Mouse (Mus musculus) embryonic fibroblast, embryonic 13.5 days (primary cell): Measurements from ENCODE around the gene Gm28308. TPM values are rescaled to one million over a fixed set of nuclear protein-coding genes. Genes with fewer than 3 reads are reported as not detected.

Experiments used
- H3K27ac ChIP-seq: 2 replicates; pipeline ENCODE4 v1.5.1; 2012; ENCODE audit warnings: low read length, control low read depth, inconsistent platforms; ENCODE audit not compliant: insufficient read depth
- H3K4me1 ChIP-seq: 2 replicates; pipeline ENCODE4 v1.6.1; 2011; ENCODE audit warnings: low read length; ENCODE audit not compliant: control insufficient read depth, insufficient read depth
- H3K4me3 ChIP-seq: 2 replicates; pipeline ENCODE4 v1.5.1; 2011; ENCODE audit warnings: mild to moderate bottlenecking, control low read depth, low read length; ENCODE audit not compliant: insufficient read depth
- CTCF ChIP-seq: IDR thresholded peaks from 2 replicates; pipeline ENCODE4 v1.5.1; 2011; ENCODE audit warnings: mild to moderate bottlenecking, control low read depth, low read length, moderate library complexity, borderline replicate concordance; ENCODE audit not compliant: insufficient read depth
- POLR2A ChIP-seq: IDR thresholded peaks from 2 replicates; pipeline ENCODE4 v1.6.1; 2011; ENCODE audit warnings: low read depth, mild to moderate bottlenecking, control low read depth, low read length, moderate library complexity
- polyA plus RNA-seq: library from polyadenylated mRNA; stranded (reverse); fragments of >200 nt; gene quantifications from 2 replicates; pipeline ENCODE4 v1.2.4, GENCODE M21; 2011; ENCODE audit warnings: low read depth; ENCODE audit not compliant: missing spikeins, insufficient read length

The Gm28308 gene
- polyA plus RNA-seq, 1 experiment, result not detected

DNA sequence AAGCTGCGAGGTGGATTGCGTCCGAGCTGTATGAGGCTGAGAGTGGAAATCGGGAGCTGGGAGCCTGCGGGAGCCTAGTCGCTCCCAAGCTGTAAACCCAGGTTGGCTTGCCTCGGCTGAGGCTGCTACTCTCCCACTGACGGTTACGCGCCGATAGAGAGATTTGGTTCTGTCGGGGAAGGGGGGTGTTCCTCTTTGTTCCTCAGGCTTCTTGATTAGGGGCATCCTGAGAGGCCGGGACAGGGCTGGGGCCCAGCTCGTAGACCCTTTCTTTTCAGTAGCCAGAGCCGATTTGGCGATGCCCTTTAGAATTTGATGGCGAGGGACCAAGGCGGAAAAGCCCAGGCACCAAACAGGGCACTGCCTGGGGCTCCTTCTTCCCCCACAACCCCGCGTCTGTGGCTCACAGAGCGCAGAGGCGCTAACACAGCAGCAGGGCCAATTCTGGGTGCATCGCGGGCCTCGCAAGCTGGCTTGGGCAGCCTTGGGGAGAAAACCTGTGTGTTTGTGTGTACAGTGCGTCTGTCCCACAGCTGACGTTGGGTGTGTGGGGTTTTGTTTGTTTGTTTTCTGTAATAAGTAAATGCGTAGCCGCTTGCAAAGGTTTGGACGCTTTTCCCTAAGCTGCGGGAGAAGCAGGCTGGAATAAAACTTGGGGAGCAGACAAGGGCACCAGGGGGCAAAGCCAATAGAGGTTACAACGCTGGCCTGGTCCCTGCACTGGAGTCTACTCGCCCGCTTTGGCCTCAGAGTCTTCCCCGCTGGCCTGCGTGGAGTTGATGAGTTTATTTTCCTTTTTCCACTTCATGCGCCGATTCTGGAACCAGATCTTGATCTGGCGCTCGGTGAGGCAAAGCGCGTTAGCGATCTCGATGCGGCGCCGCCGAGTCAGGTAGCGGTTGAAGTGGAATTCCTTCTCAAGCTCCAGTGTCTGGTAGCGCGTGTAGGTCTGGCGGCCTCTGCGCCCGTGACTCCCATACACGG is 7.2 kb downstream of the Gm28308 start:
- TF ChIP-seq POLR2A (no peak), CTCF (no peak)
- Histone ChIP-seq H3K27ac (peak overlapping the region; percentile 9), H3K4me1 (no peaks in the 10 kb centered on the region), H3K4me3 (peak overlapping the region; percentile 6; the same call in 1 of the 2 replicates)

GRCm38 (mm10) chr6:52205221-52205620 is 7.9 kb downstream of the Gm28308 start:
- Histone ChIP-seq H3K4me1 (no peaks in the 10 kb centered on the region), H3K27ac (peak overlapping the region; percentile 9; the same call in 1 of the 2 replicates), H3K4me3 (peak overlapping the region; percentile 5; the same call in 1 of the 2 replicates)
- no peak for TF ChIP-seq CTCF
- no peak for TF ChIP-seq POLR2A

GRCm38 (mm10) chr6:52204050-52204752 is 8.9 kb downstream of the Gm28308 start, which contains the start of gene Hoxa5:
Gene Hoxa5 (minus strand): TSS chr6:52204587.
- H3K4me3 ChIP-seq, result peak within 1 kb of the TSS; percentile 45
- peak within 1 kb of the TSS; percentile 9; the same call in 1 of the 2 replicates for H3K27ac ChIP-seq
- no peaks in the 10 kb centered on the region for H3K4me1 ChIP-seq
- TF ChIP-seq CTCF (peak; percentile 80), POLR2A (peak; percentile 49; the same call in 1 of the 2 replicates)

GRCm38 (mm10) chr6:52203371-52204049 is 9.6 kb downstream of the Gm28308 start:
- Histone ChIP-seq H3K4me3 (peak overlapping the region; percentile 45), H3K4me1 (no peaks in the 10 kb centered on the region), H3K27ac (no peak overlapping the region)
- TF ChIP-seq POLR2A, result no peak
- TF ChIP-seq CTCF, result no peak

- Histone ChIP-seq H3K4me1 (no peaks in the 10 kb centered on the region), H3K4me3 (peak overlapping the region; percentile 45), H3K27ac (no peak overlapping the region)
- TF ChIP-seq POLR2A (no peak), CTCF (no peak)
Observed at GRCm38 (mm10) chr6:52203121-52203370, 10.1 kb downstream of the Gm28308 start.

DNA sequence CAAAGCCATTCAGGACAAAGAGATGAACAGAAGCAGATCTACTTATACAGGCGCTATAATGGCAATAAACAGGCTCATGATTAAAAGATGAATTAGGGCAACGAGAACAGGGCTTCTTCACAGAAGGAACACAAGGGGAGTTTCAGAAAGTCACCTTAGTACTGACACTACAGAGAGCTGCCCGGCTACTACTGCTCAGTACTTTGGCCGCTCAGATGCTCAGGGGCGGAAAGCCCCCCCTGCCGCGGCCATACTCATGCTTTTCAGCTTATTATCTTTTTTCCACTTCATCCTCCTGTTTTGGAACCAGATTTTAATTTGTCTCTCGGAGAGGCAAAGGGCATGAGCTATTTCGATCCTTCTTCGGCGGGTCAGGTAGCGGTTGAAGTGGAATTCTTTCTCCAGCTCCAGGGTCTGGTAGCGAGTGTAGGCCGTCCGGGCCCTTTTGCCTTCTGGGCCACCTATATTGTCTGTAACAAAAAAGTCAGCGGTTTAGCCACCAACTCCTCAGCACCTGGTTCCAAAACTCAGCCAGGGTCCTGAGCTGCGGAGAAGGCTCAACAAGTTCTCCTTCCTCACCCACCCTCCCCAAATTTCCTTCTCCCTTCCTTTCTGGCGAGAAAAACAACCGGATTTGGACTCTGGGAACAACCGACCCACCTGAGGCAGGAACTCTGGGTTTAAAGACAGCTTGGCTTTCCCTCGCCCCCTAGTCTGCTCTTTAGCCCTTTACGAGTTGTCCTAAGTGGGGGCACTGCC is 10.6 kb downstream of the Gm28308 start:
- H3K4me3 ChIP-seq, result peak overlapping the region; percentile 45
- no peaks in the 10 kb centered on the region for H3K4me1 ChIP-seq
- TF ChIP-seq CTCF (no peak), POLR2A (no peak)
- no peak overlapping the region for H3K27ac ChIP-seq

GRCm38 (mm10) chr6:52201269-52201668 is 11.9 kb downstream of the Gm28308 start:
- H3K4me3 ChIP-seq, result no peak overlapping the region
- peaks cover under 1% of the 10 kb centered on the region; the same call in 1 of the 2 replicates for H3K4me1 ChIP-seq
- no peak for TF ChIP-seq POLR2A
- no peak for TF ChIP-seq CTCF

DNA sequence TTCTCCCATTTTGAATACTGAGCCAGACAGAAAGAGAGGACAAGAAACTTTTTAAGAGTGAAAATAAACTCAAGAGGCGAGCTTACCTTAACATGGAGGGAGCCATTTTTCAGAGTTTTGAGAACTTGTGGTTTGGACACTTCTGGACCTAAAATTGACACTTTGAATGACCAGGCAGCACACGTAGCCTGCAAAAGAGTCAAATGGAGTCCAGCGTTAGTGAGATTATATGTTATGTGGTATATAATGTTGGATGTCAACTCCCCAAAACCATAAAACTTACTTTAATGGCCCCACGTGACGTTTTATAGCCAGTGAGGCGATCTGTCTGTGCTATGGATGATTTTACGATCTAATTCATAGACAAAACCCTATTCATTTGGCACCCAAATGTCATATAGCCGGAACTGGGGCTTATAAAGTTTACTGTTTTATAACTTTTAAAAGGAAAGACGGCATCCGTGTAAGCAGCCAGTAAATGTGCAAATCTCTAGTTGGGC is 12.3 kb downstream of the Gm28308 start:
- Histone ChIP-seq H3K27ac (peak overlapping the region; percentile 38; the same call in 1 of the 2 replicates), H3K4me3 (no peak overlapping the region; the same call in 1 of the 2 replicates), H3K4me1 (peaks cover 3% of the 10 kb centered on the region; the same call in 1 of the 2 replicates)
- TF ChIP-seq POLR2A (no peak), CTCF (no peak)

More at GRCm38 (mm10) chr6:52201269-52201668, 11.9 kb downstream of the Gm28308 start:
- peak overlapping the region; percentile 38; the same call in 1 of the 2 replicates for H3K27ac ChIP-seq
